Mouse (Mus musculus) olfactory bulb, adult 2 months (tissue): Measurements from ENCODE around the gene Tle3.

Experiments used
- CTCF ChIP-seq: fragments of 200-500 bp; IDR thresholded peaks from 2 replicates; pipeline ENCODE4 v1.5.1; 2012; ENCODE audit warnings: low read depth, mild to moderate bottlenecking, low read length, moderate library complexity; ENCODE audit not compliant: insufficient read depth
- POLR2A ChIP-seq: fragments of 200-500 bp; IDR thresholded peaks from 2 replicates; pipeline ENCODE4 v1.6.1; 2012; ENCODE audit warnings: mild to moderate bottlenecking, low read depth, low read length, moderate library complexity; ENCODE audit not compliant: insufficient read depth

- TF ChIP-seq POLR2A = no peak
- no peak; the same call in 1 of the 2 replicates for TF ChIP-seq CTCF
These were observed 377 bp downstream of the Tle3 start for GRCm38 (mm10) chr9:61372510-61372975.
